Mouse (Mus musculus): ENCODE measurements around the gene B230104I21Rik. TPM values are rescaled to one million over a fixed set of nuclear protein-coding genes. Genes with fewer than 3 reads are reported as not detected.

The B230104I21Rik gene
- total RNA-seq, 2 experiments from 2014 or later: not detected

GRCm38 (mm10) chr4:154348197-154348786 is 12.4 kb downstream of the B230104I21Rik start:
- DNase-seq: no peak

- DNase-seq: no peak
Measured at GRCm38 (mm10) chr4:154352246-154352645, 16.3 kb downstream of the B230104I21Rik start.

DNA sequence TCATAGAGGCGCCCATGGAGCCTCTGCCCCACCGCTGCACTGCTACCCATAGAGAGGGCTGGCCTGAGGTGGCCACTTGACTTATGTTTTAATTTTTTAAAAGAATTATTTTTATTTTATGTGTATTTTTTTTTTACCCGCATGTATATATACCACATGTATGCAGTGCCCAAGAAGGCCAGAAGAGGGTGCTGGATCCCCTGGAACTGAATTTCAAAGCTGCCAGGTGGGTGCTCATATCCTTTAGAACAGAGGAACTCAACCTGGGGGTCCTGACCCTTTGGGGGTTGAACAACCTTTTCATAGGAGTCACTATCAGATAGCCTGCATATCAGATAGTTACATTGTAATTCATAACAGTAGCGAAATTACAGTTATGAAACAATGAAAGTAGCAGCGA is 19.5 kb downstream of the B230104I21Rik start:
- no peak for DNase-seq

GRCm38 (mm10) chr4:154358370-154358769 is 22.4 kb downstream of the B230104I21Rik start:
- no peak for DNase-seq

GRCm38 (mm10) chr4:154358816-154359215 is 22.9 kb downstream of the B230104I21Rik start:
- DNase-seq: no peak

DNA sequence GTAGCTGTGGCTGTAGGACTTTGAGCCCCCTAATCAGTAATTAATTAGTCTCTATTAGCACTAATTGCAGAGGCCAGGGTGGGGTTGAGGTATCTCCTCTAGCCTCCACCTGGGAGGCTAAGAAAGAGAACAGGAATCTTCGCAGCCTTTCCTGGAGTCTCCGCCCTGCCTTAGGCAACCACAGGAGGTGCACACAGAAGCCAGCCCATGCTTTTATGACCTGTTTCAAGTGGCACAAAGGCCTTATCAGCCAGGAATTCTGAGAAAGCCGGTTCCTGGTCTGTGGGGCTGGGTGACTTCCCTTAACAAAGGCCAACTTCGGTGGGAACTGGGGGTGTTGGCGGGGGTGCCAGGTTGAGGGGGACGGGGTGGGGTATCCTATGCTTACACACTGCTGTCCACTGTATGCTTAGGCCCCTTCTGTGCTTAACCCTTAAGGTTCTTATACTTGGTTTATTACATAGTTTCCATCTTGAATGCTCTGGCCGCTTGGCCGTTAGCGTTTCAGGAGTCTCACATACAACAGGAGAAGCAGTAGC is 23.9 kb downstream of the B230104I21Rik start:
- no peak for DNase-seq

- no peak for DNase-seq
Measured at GRCm38 (mm10) chr4:154360441-154360840, 24.5 kb downstream of the B230104I21Rik start.

DNA sequence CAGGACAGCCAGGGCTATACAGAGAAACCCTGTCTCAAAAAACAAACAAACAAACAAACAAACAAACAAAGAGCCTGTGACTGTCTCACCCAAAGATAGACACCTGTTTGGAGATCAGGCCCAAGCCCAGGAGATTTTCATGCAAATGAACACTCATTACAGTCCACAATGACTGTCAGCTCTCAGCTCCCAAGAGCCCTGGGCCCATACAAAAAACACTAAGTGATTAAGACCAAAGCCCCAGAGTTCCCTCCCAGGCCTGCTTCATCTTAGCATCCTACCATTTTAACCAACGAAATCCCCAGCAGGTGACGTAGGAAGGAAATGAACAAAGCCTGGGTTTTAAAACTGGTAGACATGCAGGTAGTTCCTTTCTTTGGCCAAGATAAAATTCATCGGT is 24.9 kb downstream of the B230104I21Rik start:
- no peak for DNase-seq

GRCm38 (mm10) chr4:154364752-154365151 is 28.8 kb downstream of the B230104I21Rik start:
- DNase-seq: no peak

- DNase-seq: no peak
Measured at GRCm38 (mm10) chr4:154366836-154367235, 30.9 kb downstream of the B230104I21Rik start.

- no peak for DNase-seq
Measured at GRCm38 (mm10) chr4:154369089-154369488, 33.2 kb downstream of the B230104I21Rik start.

GRCm38 (mm10) chr4:154370841-154371240 is 34.9 kb downstream of the B230104I21Rik start:
- DNase-seq: no peak

DNA sequence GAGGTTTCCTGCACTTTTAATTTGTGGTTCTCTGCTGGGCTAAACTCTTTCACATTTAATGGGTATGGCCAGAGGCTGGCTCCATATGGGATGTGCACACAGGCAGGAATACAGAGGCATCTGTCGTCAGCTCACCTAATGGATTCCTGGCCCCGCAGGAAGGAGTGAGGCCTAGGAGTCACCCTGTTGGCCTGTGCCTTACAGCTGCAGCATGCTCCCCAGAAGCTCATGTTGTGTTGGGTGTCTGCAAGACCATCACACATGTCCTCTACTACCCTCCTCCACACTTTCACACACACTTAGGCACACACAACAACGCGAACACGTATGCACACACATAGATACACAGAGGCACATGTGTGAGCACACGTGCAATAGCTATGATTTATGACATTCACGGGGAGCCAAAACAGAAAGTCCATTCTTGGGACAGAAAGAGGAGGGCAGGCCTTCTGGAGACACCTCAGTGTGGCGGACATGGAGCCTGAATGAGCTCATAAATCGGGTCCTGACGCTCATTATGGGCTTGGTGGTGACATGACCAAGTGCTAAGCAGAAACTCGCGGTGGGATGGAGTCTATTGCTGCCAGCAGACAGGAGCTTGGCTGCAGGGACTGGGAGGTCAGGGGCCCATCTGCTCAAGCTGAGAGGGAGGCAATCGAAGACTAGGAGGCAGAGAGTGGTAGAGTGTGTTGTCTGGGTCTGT is 35.8 kb downstream of the B230104I21Rik start:
- DNase-seq: no peak

DNA sequence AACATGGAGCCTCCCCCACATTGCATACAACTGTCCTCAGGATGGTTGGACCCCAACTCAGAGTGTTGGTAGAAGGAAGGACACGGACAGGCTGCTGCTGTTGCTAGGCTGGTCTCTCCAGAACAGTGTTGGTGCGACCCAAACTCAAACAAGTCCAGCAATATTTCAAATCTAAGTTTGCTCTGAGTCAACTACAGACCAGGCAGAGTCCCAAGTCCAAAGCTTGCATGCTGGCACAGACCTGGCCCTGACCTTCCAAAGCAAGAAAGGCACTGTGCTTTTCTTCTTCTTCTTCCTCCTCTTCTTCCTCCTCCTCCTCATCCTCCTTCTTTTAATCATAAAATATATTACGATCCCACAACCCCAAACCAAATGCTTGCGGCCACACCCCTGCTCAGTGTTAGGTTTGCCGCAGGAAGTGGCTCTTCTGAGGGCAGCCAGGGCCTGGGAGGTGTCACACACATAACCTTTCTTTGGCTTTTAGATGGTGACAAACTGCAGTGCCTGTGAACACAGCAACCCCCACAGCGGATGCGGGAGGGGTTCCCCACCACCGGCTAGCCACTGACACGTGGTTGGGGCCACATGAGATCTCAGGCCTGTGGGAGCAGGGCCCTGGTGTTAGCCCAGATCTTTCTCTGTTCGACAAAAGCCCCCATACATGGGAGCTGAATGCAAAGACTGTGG is 40.2 kb downstream of the B230104I21Rik start:
- no peak for DNase-seq

DNA sequence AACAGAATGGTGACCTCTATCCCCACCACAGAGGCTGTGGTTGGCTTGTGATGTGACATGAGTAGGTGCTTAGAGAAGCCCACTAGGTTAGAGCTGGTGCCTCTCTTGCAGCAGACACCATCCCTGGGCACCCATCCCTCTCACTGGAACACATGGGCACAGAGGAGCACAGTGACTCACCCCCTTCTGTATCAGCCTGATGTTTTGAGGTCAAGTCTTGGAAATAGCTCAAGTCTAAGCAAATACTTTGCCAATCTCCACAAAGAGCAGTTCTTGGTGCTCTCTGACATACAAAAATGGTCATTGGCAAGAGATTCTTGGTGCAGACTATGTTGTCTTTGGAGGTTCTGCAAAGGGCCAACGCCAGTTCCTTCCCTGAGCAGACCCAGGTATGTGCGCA is 42.9 kb downstream of the B230104I21Rik start:
- no peak for DNase-seq

DNA sequence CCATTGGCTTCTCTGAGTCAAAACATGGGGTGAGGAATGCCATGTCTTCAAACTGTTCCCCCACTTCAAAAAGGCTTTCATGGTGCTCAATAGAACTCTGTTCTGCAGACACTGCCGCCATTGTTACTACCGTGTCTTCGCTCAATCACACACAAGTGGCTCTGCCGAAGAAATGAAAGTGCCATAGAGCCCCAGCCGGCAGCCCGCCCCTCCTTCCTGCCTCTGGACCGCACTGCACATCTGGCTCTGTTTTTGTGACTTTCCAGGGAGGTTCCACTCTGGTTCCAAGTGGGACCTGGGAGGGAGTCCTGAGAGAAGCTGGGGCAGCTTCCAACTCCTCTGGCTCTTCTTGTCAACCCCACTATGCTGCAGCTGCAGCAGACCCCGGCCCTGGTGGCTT is 49.3 kb downstream of the B230104I21Rik start:
- no peak for DNase-seq

DNA sequence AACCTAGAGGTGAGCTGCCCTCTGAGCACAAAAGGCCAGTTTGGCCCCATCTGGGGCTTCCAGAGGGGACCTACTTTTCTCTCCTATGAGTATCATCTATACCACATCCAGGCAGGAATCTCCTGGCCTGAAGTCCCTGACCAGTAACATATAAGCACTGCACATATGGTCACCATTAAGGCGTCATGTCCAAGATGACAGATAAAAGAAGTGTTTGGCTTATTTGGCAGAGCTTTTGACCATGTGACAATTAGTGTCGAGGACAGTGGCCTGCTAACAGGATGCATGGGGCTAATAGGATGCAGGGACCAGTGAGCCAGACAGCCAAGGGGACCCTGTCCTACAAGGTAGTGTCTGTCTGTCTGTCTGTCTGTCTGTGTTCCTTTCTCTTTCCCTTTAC is 50.0 kb downstream of the B230104I21Rik start:
- no peak for DNase-seq

DNA sequence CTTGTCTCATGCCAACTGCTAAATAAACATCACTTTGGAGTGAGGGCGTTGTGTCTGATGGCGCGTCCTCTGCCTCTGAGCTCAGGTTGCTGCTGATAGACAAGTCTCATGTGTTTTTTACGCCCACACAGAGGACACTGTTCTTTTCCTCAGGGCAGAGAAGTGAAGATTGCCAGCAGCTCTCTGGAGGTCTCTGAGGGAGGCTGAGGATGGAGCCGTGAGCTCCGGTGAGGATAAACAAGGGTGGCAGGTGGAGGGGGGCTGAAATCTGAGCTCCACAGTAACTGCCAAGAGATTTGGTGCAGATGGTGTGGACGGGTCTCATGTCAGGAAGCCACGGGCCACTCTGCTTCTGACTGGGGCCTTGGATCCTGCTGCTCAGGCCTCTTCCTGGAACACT is 50.9 kb downstream of the B230104I21Rik start:
- DNase-seq: no peak

- DNase-seq: no peak
Measured at GRCm38 (mm10) chr4:154389641-154390040, 53.7 kb downstream of the B230104I21Rik start.

DNA sequence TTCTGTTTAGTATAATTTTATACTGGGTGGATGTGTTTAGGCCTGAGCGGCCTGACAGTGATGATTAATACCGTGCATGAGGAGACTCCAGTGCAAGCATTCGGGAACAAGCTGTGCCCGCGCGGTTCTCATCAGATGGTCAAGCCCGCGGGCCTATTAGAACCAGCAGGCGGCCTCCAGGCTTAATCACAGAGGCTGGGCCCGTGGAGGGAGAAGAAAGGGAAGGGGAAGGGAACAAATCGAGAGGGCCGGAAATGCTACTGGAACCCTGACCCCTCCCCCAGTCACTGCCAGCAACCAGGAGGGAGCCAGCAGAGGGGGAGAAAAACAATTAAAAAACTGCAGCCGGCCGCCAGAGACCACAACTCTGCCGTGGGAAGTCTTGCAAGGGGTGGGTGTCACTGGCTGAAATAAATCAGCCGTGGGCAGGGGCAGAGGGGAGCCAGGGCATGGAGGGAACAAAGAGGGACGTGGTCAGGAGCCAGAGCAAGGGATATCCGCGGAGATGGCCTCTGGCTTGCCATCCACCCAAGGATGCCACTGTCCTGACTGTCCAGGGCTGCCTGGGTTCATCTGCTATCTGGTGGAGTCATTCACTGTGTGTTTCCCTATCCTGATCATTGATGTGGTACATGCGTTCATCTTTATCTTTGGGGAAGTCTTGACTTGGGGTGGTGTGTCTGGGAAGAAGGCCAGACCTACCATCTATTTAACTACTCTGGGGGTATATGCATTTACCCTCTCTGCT is 54.6 kb downstream of the B230104I21Rik start:
- DNase-seq: peak; percentile 26

GRCm38 (mm10) chr4:154392641-154393040 is 56.7 kb downstream of the B230104I21Rik start:
- no peak for DNase-seq
